Mouse (Mus musculus) thymus, adult 18-20 months (tissue): ENCODE results near the gene Rgmb.

Source experiments
- DNase-seq, 2 experiments: peaks; one replicate each; pipeline ENCODE4 v3.0.0; 2022; ENCODE audit warnings: mixed read lengths in 2 of 2

Gene Rgmb

GRCm38 (mm10) chr17:15821706-15822105 is 9.1 kb downstream of the Rgmb start:
- DNase-seq: no peak

GRCm38 (mm10) chr17:15820761-15821160 is 10.1 kb downstream of the Rgmb start:
- no peak for DNase-seq

DNA sequence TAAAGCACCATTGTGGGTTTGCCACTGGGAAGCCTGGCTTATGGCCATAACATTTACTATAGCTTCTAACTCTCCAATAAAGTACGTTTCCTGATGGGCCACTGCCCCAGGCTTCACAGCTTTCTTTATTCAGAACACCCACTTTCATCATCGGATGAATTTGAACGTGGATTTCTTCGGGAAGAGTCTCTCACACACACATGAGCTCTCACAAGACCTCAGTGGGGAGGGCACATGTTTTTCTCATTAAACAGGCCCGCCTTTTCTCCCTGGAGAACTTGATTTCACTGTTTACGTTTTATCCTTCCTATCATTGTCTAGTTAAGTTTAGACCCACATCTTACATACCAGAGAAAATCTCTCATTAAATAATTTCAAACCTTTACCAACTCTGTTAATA is 10.7 kb downstream of the Rgmb start:
- DNase-seq: no peak

GRCm38 (mm10) chr17:15818372-15818771 is 12.5 kb downstream of the Rgmb start:
- no peak for DNase-seq

GRCm38 (mm10) chr17:15817634-15818033 is 13.2 kb downstream of the Rgmb start:
- DNase-seq: no peak

GRCm38 (mm10) chr17:15817096-15817450 is 13.8 kb downstream of the Rgmb start:
- DNase-seq: no peak

GRCm38 (mm10) chr17:15816379-15817095 is 14.3 kb downstream of the Rgmb start:
- no peak for DNase-seq

GRCm38 (mm10) chr17:15815312-15816018 is 15.4 kb downstream of the Rgmb start:
- DNase-seq: no peak

- DNase-seq: no peak
Observed at GRCm38 (mm10) chr17:15813658-15814212, 17.1 kb downstream of the Rgmb start.

GRCm38 (mm10) chr17:15812136-15812778 is 18.6 kb downstream of the Rgmb start:
- no peak for DNase-seq

GRCm38 (mm10) chr17:15809949-15810348 is 20.9 kb downstream of the Rgmb start:
- DNase-seq: no peak

DNA sequence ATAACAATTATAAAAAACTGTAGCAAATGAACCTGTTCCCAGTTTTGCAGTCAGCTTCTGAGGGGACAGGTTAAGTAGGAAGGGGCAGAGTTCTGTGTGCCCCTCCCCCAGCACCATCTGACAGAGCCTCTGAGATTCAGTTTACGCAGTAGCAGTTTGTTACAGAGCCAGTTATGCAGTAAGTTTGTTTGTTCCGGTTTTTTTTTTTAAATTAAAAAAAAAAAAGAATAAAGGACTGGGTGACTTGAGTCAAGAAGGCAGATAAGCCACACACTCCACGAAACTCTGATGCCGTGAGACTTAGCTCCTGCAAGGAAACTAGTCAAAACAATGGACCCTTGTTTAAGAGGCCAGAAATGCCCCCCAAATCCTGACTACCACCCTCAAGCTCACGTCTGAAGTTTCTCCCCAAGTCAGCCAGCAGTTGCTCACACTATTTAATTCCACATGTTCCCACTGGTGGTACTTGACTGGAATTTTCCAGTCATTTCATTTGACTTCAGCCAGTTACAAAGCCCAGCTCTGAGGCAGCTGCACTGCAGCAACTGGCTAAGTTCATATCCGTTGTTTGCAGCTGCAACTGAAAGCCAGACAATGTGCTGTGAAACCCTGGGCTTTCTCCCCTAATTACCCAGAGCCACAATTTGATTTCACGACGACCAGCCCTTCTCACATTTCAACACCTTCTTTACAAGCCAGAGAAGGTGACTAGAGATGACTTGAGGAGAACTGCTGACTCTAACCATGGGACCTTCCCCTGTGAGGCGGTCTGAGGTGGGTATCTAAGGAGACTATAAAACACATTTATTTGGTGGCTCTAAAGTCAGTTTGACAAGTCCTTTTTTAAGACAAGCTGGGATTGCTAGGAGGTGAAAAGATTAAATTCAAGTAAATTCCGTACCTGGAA is 22.1 kb downstream of the Rgmb start:
- no peak for DNase-seq

DNA sequence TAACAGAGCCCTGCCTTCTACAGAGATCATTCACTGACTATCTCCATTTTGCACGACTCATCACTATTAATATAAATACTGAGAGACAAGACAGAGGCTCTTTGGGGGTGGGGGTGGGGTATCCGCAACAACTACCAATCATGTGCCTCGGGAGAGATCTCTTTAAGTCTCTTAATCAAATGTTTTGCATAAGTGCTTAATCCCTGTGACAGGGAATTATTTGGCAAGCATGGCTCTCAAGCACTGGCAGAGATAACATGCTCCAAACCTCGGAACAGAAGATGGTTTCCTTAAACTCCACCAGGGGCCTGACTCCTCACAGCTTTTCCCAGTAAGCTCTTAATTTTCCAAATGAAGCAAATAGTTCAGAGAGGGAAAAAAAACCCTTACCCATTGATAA is 22.8 kb downstream of the Rgmb start:
- DNase-seq: no peak

GRCm38 (mm10) chr17:15807295-15807984 is 23.4 kb downstream of the Rgmb start:
- no peak for DNase-seq

DNA sequence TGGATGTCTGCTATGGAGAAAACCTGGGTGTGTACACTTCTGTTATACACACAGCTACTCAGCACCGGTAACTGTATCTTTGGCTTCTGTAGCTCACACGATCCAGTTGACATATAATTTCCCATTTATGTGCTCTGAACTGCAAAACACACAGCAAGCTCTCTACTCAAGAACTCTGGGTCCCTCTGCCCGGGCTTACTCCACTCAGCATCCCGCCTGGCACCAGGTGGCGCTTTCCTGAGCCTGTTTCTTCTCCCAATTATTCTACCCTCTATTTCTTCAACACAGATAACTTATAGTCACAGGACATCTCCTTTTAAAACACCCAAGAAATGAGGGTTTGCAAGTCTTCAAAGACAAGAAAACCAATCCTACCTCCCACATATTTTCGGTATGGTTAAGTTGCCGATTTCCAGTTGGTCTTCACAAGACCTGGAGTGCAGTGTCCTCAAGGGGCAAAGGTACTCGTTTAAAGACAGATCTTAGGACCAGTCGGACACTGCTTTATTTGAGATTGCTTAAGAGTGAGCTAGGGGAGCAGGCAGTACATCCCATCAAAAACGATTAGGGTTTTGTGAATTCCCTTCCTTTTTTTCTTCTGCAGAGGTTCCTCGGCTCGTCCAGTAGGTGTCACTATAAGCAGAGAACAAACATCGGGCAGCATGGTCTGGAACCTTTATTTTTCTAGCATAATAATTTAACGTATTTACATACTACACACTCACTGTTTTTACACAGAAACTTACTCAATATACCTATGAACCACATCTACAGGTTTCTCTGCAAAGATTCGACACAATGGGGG is 26.6 kb downstream of the Rgmb start:
- DNase-seq: no peak

GRCm38 (mm10) chr17:15799195-15799793 is 31.5 kb downstream of the Rgmb start:
- DNase-seq: no peak

GRCm38 (mm10) chr17:15790716-15791115 is 40.1 kb downstream of the Rgmb start:
- DNase-seq: no peak

GRCm38 (mm10) chr17:15787036-15787435 is 43.8 kb downstream of the Rgmb start:
- no peak for DNase-seq

DNA sequence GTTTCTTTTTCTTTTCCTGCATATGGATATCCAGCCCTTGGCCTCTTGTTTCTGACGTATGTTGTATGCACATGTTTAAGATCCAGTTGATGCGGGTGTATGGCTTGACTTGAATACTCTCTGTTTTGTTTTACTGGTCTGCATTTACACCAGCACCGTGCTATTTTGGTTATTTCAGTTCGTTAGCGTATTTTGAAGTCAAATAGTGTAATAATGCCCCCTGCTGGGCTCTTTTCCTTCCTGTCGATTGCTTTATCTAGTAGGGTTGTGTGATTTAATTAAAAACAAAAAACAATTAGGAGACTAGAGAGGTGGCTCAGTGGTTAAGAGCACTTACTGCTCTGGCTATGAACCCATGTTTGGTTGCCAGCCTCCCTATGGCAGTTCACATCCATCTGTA is 52.9 kb downstream of the Rgmb start:
- DNase-seq: no peak

GRCm38 (mm10) chr17:15776349-15776748 is 54.5 kb downstream of the Rgmb start:
- DNase-seq: no peak
